Mouse (Mus musculus) forebrain, postnatal 0 days (tissue): Measurements from ENCODE around the gene Myo18a. TPM values are rescaled to one million over a fixed set of nuclear protein-coding genes. Genes with fewer than 3 reads are reported as not detected.
A peak's percentile ranks its signal among the peaks of the same experiment; 100 is the strongest.

Source experiments
- ATAC-seq: fragments of 200-750 bp; cut with Nextera tagmentation; 2 replicates; pipeline ENCODE4 v1.8.0; 2017; ENCODE audit warnings: mild to moderate bottlenecking, moderate library complexity
- DNase-seq: peaks from one replicate; pipeline ENCODE4 v3.0.0-alpha.2; 2015
- H3K27ac ChIP-seq: fragments of 300-500 bp; sonication (generic); 2 replicates; pipeline ENCODE4 v1.5.1; 2014; ENCODE audit warnings: low read depth, mild to moderate bottlenecking, antibody characterized with exemption, low read length, moderate library complexity, mixed read lengths
- H3K27me3 ChIP-seq: fragments of 300-500 bp; sonication (generic); 2 replicates; pipeline ENCODE4 v1.6.1; 2014; ENCODE audit warnings: mild to moderate bottlenecking, low read length, mixed read lengths; ENCODE audit not compliant: insufficient read depth
- H3K36me3 ChIP-seq: fragments of 300-500 bp; sonication (generic); 2 replicates; pipeline ENCODE4 v1.6.1; 2014; ENCODE audit warnings: mild to moderate bottlenecking, moderate library complexity; ENCODE audit not compliant: insufficient read depth
- H3K4me1 ChIP-seq: fragments of 300-500 bp; sonication (generic); 2 replicates; pipeline ENCODE4 v1.6.1; 2014; ENCODE audit warnings: antibody characterized with exemption; ENCODE audit not compliant: insufficient read depth
- H3K4me2 ChIP-seq: fragments of 300-500 bp; sonication (generic); 2 replicates; pipeline ENCODE4 v1.6.1; 2014; ENCODE audit warnings: low read depth, mild to moderate bottlenecking, moderate library complexity
- H3K4me3 ChIP-seq: fragments of 300-500 bp; sonication (generic); 2 replicates; pipeline ENCODE4 v1.5.1; 2014; ENCODE audit warnings: low read depth, low read length, mixed read lengths
- H3K9ac ChIP-seq: fragments of 300-500 bp; sonication (generic); 2 replicates; pipeline ENCODE4 v1.6.1; 2014; ENCODE audit warnings: mild to moderate bottlenecking
- H3K9me3 ChIP-seq: fragments of 300-500 bp; sonication (generic); 2 replicates; pipeline ENCODE4 v1.6.1; 2016; ENCODE audit warnings: low read length
- CTCF ChIP-seq: sonication (generic); IDR thresholded peaks from 2 replicates; pipeline ENCODE4 v1.5.1; 2016; ENCODE audit warnings: antibody characterized with exemption, control low read depth, low read depth
- WGBS: fragments of 180-500 bp; shearing (Covaris S2); extraction: QIAGEN DNeasy Blood & Tissue Kit; methylation state at CpG from one replicate; pipeline ENCODE4 v1.1.7; 2014; 5-methylcytosine and 5-hydroxymethylcytosine counted together
- polyA plus RNA-seq: library from polyadenylated mRNA; unstranded; fragments of >200 nt; fragmentation: Nextera tagmentation; extraction: Ambion mirVana; gene quantifications from 2 replicates; pipeline ENCODE4 v1.2.1, GENCODE M21; 2015
- total RNA-seq: library from RNA; depleted of rRNA; stranded (reverse); fragments of >200 nt; gene quantifications from 2 replicates; pipeline ENCODE4 v1.2.3, GENCODE M21; 2014

Myo18a gene
- total and polyA plus RNA-seq, 2 experiments from 2014 or later: 33.8 to 85.2 TPM

- Histone ChIP-seq H3K9ac (0 out of 2 replicates have a peak overlapping the region, but pooled peaks have one; percentile 10), H3K4me3 (no peak overlapping the region), H3K36me3 (peaks cover 51% of the 10 kb centered on the region), H3K4me2 (no peak overlapping the region), H3K9me3 (no peaks in the 10 kb centered on the region), H3K27ac (peak overlapping the region; percentile 92), H3K4me1 (peaks cover 34% of the 10 kb centered on the region), H3K27me3 (no peaks in the 10 kb centered on the region)
- WGBS: 54% methylated on average over 6 of the region's 6 CpGs
- no peak for TF ChIP-seq CTCF
- DNase-seq (no peak), ATAC-seq (peak; percentile 3; the same call in 1 of the 2 replicates)
Observed at GRCm38 (mm10) chr11:77851483-77852010, 88.5 kb downstream of the Myo18a start.

DNA sequence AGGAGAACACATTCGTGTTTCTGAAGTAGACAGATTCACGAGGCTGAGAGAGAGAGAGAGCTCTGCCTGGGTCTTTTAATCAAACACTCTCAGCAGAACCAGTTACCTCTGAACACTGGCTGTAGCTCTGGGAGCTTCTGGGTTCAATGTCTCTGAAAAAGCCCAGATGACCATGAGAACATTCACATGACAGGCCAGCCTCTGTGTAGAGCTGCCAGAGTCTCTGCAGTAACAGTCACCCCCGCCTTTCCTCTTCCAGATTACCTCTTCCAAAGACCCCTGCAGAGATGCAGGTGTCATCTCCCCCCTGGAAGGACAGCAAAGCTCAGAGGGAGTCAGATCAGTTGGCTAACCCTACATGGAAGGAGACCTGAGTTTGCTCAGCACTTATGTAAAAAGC is 89.1 kb downstream of the Myo18a start:
- Histone ChIP-seq H3K27me3 (no peaks in the 10 kb centered on the region), H3K4me1 (peaks cover 34% of the 10 kb centered on the region), H3K9ac (no peak overlapping the region), H3K4me3 (no peak overlapping the region), H3K9me3 (no peaks in the 10 kb centered on the region), H3K36me3 (peaks cover 44% of the 10 kb centered on the region), H3K27ac (peak overlapping the region; percentile 92), H3K4me2 (no peak overlapping the region)
- no peak for TF ChIP-seq CTCF
- ATAC-seq: no peak
- no peak for DNase-seq
- WGBS: 52% methylated on average over 3 of the region's 3 CpGs

DNA sequence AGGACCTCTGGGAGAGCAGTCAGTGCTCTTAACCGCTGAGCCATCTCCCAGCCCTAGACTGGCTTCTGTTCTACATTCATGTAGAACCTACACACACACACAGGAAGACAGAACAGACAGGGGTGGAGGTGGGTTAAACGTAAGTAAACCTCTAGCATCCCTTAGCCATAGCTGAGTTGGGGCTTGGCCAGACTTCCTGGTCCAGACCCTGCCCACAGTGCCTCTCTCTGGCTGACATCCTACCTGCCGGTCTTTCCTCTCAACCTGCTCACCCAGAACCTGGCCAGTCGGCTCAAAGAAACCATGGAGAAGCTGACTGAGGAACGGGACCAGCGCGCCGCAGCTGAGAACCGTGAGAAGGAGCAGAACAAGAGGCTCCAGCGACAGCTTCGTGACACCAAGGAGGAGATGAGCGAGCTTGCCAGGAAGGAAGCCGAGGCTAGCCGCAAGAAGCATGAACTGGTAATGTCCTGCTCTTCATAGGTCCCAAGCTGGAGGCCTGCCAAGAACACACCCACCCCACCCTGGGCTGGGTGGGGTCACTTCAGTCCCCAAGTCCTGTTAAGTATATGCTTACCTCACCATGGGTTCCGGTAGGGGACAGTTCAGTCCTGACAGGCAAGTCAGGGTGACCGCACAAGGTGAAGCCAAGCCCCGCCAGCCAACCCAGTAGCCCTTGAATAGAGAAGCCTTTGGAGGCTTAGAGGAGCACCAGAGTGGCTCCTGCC is 90.1 kb downstream of the Myo18a start:
- H3K27ac ChIP-seq: no peak overlapping the region
- H3K4me3 ChIP-seq: no peak overlapping the region
- H3K36me3 ChIP-seq: peaks cover 43% of the 10 kb centered on the region
- no peaks in the 10 kb centered on the region for H3K27me3 ChIP-seq
- no peak for DNase-seq
- no peak overlapping the region for H3K9ac ChIP-seq
- no peak for ATAC-seq
- no peaks in the 10 kb centered on the region for H3K9me3 ChIP-seq
- no peak overlapping the region for H3K4me2 ChIP-seq
- H3K4me1 ChIP-seq: peaks cover 36% of the 10 kb centered on the region
- WGBS: 90% methylated on average over 17 of the region's 17 CpGs
- no peak for TF ChIP-seq CTCF

DNA sequence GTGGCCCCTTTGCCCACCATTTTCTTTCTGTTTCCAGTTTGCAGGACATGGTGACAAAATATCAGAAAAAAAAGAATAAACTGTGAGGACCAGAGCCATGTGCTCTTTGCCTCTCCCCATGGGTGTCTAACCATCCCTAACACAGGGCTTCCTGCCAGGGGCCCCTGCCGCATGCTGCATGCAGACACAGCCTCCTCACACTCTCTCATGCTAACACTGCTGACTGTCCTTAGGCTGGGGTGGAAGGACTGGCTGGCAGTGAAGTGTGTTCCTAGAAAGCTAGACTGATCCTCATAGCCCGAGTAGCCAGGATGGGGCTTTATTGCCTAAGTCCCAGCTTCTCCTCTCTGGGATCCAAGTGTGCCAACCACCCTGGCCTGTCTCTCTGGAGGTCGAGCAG is 91.6 kb downstream of the Myo18a start:
- peak overlapping the region; percentile 14; the same call in 1 of the 2 replicates for H3K9ac ChIP-seq
- H3K4me1 ChIP-seq: peaks cover 39% of the 10 kb centered on the region
- no peaks in the 10 kb centered on the region for H3K27me3 ChIP-seq
- DNase-seq (no peak), ATAC-seq (no peak)
- H3K4me2 ChIP-seq: no peak overlapping the region
- 58% methylated on average over 3 of the region's 3 CpGs for WGBS
- TF ChIP-seq CTCF: no peak
- no peaks in the 10 kb centered on the region for H3K9me3 ChIP-seq
- no peak overlapping the region for H3K4me3 ChIP-seq
- peak overlapping the region; percentile 69; the same call in 1 of the 2 replicates for H3K27ac ChIP-seq
- peaks cover 46% of the 10 kb centered on the region for H3K36me3 ChIP-seq

GRCm38 (mm10) chr11:77855396-77855795 is 92.3 kb downstream of the Myo18a start:
- DNase-seq: no peak
- H3K27me3 ChIP-seq: no peaks in the 10 kb centered on the region
- no peak for ATAC-seq
- peak overlapping the region; percentile 69 for H3K27ac ChIP-seq
- H3K4me2 ChIP-seq: no peak overlapping the region
- H3K9ac ChIP-seq: no peak overlapping the region
- H3K9me3 ChIP-seq: no peaks in the 10 kb centered on the region
- 38% methylated on average over 15 of the region's 15 CpGs for WGBS
- H3K4me3 ChIP-seq: no peak overlapping the region
- peaks cover 51% of the 10 kb centered on the region for H3K36me3 ChIP-seq
- TF ChIP-seq CTCF: no peak
- peaks cover 33% of the 10 kb centered on the region for H3K4me1 ChIP-seq

GRCm38 (mm10) chr11:77857089-77857488 is 94.0 kb downstream of the Myo18a start:
- DNase-seq (no peak), ATAC-seq (no peak)
- Histone ChIP-seq H3K9me3 (no peaks in the 10 kb centered on the region), H3K4me1 (peaks cover 19% of the 10 kb centered on the region), H3K4me2 (no peak overlapping the region), H3K36me3 (peaks cover 55% of the 10 kb centered on the region), H3K27ac (peak overlapping the region; percentile 87; the same call in 1 of the 2 replicates), H3K27me3 (no peaks in the 10 kb centered on the region), H3K9ac (no peak overlapping the region), H3K4me3 (no peak overlapping the region)
- 68% methylated on average over 6 of the region's 6 CpGs for WGBS
- TF ChIP-seq CTCF: no peak

DNA sequence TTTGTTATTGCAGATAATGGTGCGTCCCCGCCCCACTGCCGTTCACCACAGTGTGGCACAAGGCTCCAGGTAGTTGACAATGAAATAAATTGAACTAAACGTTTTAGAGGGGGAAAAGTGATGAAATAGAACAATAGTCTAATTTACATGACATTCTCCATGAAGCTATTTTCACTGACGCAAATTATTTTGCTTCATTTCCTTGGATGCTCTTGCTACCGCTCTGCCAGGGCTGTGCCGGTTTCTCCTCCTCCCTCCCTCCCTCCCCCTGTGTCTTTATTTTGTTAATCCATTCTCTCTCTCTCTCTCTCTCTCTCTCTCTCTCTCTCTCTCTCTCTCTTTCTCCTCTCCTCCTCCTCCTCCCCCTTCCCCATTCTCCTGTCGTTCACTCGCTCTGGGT is 95.5 kb downstream of the Myo18a start:
- Histone ChIP-seq H3K4me3 (no peak overlapping the region), H3K9me3 (no peaks in the 10 kb centered on the region), H3K36me3 (peaks cover 43% of the 10 kb centered on the region), H3K27me3 (no peaks in the 10 kb centered on the region), H3K9ac (peak overlapping the region; percentile 22; the same call in 1 of the 2 replicates), H3K4me2 (no peak overlapping the region), H3K4me1 (peaks cover 17% of the 10 kb centered on the region), H3K27ac (peak overlapping the region; percentile 87)
- ATAC-seq: peak; percentile 79
- no peak for TF ChIP-seq CTCF
- DNase-seq: peak; percentile 68
- WGBS: 19% methylated on average over 9 of the region's 9 CpGs
